Mouse (Mus musculus) erythroblast, embryonic 14.5 days (primary cell): ENCODE measurements around the gene F2rl3. TPM values are rescaled to one million over a fixed set of nuclear protein-coding genes. Genes with fewer than 3 reads are reported as not detected.

Experiments
- H3K27me3 ChIP-seq: 2 replicates; pipeline ENCODE4 v1.6.1; 2012; ENCODE audit warnings: inconsistent platforms; ENCODE audit not compliant: control insufficient read depth
- H3K36me3 ChIP-seq: 2 replicates; pipeline ENCODE4 v1.6.1; 2012; ENCODE audit warnings: mild to moderate bottlenecking, inconsistent platforms; ENCODE audit not compliant: control insufficient read depth
- H3K4me1 ChIP-seq: 2 replicates; pipeline ENCODE4 v1.6.1; 2012; ENCODE audit warnings: inconsistent platforms; ENCODE audit not compliant: control insufficient read depth
- H3K4me3 ChIP-seq: replicated peaks from 2 replicates; pipeline ENCODE3; 2012; ENCODE audit warnings: moderate library complexity, mild to moderate bottlenecking, inconsistent platforms
- H3K9me3 ChIP-seq: 2 replicates; pipeline ENCODE4 v1.6.1; 2012; ENCODE audit warnings: low read length, inconsistent platforms, mixed read lengths; ENCODE audit not compliant: control insufficient read depth
- GATA1 ChIP-seq: IDR thresholded peaks from 2 replicates; pipeline ENCODE4 v1.6.1; 2012; ENCODE audit warnings: low read length, inconsistent platforms, mixed read lengths
- TAL1 ChIP-seq: IDR thresholded peaks from 3 replicates; pipeline ENCODE4 v1.6.1; 2012; ENCODE audit warnings: low read length, inconsistent platforms, mixed read lengths
- polyA plus RNA-seq: library from polyadenylated mRNA; stranded (reverse); fragments of >175 nt; gene quantifications from 2 replicates; pipeline ENCODE4 v1.2.3, GENCODE M21; 2012

Gene F2rl3
- polyA plus RNA-seq, 1 experiment: 0.04 TPM

GRCm38 (mm10) chr8:72749846-72750245 lies 11.8 kb upstream of the F2rl3 start:
- Histone ChIP-seq H3K4me3 (no peak overlapping the region), H3K9me3 (no peaks in the 10 kb centered on the region), H3K36me3 (peaks cover 89% of the 10 kb centered on the region), H3K4me1 (no peaks in the 10 kb centered on the region), H3K27me3 (no peaks in the 10 kb centered on the region)
- no peak for TF ChIP-seq TAL1
- no peak for TF ChIP-seq GATA1

DNA sequence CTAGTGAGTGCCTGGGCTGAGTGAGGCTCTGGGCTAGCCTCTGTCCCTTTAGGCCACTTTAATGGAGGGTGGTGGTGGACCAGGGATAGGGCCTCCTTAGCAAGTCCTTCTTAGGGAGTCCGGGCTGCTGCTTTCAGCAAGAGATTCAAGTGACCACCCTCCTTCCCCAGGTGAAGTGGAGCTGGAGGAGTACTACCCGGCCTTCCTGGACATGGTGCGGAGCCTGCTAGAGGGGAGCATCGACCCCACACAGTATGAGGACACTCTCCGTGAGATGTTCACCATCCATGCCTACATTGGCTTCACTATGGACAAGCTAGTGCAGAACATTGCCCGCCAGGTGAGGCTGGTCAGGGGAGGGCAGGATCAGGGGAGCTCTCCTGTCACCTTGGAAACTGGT lies 11.4 kb upstream of the F2rl3 start:
- Histone ChIP-seq H3K4me3 (no peak overlapping the region), H3K9me3 (no peaks in the 10 kb centered on the region), H3K27me3 (no peaks in the 10 kb centered on the region), H3K36me3 (peaks cover 87% of the 10 kb centered on the region), H3K4me1 (no peaks in the 10 kb centered on the region)
- TF ChIP-seq TAL1: no peak
- no peak for TF ChIP-seq GATA1

DNA sequence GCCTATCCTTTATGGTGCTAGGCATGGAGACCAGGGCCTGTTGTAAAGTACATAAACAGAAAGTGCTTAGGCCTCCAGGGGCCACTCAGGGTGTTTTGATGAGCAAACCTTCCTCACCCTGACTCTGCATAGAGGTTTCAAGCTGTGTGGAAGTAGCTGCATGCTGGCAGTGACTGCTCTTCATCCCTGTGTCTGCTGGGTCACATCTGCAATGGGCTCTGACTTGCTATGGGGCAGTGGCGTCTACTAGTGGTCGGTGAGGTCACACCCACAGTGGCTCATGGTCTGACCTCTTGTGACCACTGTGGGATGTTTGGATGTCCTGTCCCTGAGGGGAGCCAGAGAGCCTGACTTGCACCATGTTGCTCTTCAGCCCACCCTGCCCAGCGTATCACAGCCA lies 10.6 kb upstream of the F2rl3 start:
- no peaks in the 10 kb centered on the region for H3K9me3 ChIP-seq
- no peaks in the 10 kb centered on the region for H3K27me3 ChIP-seq
- TF ChIP-seq TAL1: no peak
- no peak for TF ChIP-seq GATA1
- no peaks in the 10 kb centered on the region for H3K4me1 ChIP-seq
- peaks cover 87% of the 10 kb centered on the region for H3K36me3 ChIP-seq
- no peak overlapping the region for H3K4me3 ChIP-seq

GRCm38 (mm10) chr8:72752289-72752688 lies 9.4 kb upstream of the F2rl3 start:
- Histone ChIP-seq H3K27me3 (no peaks in the 10 kb centered on the region), H3K4me1 (no peaks in the 10 kb centered on the region), H3K4me3 (no peak overlapping the region), H3K9me3 (no peaks in the 10 kb centered on the region), H3K36me3 (peaks cover 87% of the 10 kb centered on the region)
- TF ChIP-seq GATA1 (no peak), TAL1 (no peak)

GRCm38 (mm10) chr8:72753165-72753564 lies 8.5 kb upstream of the F2rl3 start:
- Histone ChIP-seq H3K4me3 (no peak overlapping the region), H3K36me3 (peaks cover 81% of the 10 kb centered on the region), H3K9me3 (no peaks in the 10 kb centered on the region)

GRCm38 (mm10) chr8:72753781-72754180 lies 7.9 kb upstream of the F2rl3 start:
- Histone ChIP-seq H3K9me3 (no peaks in the 10 kb centered on the region), H3K27me3 (no peaks in the 10 kb centered on the region), H3K36me3 (peaks cover 75% of the 10 kb centered on the region), H3K4me3 (no peak overlapping the region), H3K4me1 (no peaks in the 10 kb centered on the region)
- TF ChIP-seq GATA1: no peak
- no peak for TF ChIP-seq TAL1

More at GRCm38 (mm10) chr8:72753165-72753564, 8.5 kb upstream of the F2rl3 start:
- Histone ChIP-seq H3K27me3 (no peaks in the 10 kb centered on the region), H3K4me1 (no peaks in the 10 kb centered on the region)
- TF ChIP-seq TAL1: no peak
- TF ChIP-seq GATA1: no peak

GRCm38 (mm10) chr8:72756031-72756430 lies 5.6 kb upstream of the F2rl3 start:
- Histone ChIP-seq H3K4me1 (no peaks in the 10 kb centered on the region), H3K27me3 (no peaks in the 10 kb centered on the region), H3K36me3 (peaks cover 52% of the 10 kb centered on the region), H3K4me3 (no peak overlapping the region), H3K9me3 (no peaks in the 10 kb centered on the region)
- TF ChIP-seq GATA1 (no peak), TAL1 (no peak)

- Histone ChIP-seq H3K36me3 (peaks cover 46% of the 10 kb centered on the region), H3K27me3 (no peaks in the 10 kb centered on the region), H3K4me1 (no peaks in the 10 kb centered on the region), H3K9me3 (no peaks in the 10 kb centered on the region), H3K4me3 (no peak overlapping the region)
- TF ChIP-seq GATA1: no peak
- TF ChIP-seq TAL1: no peak
These were observed 4.8 kb upstream of the F2rl3 start for GRCm38 (mm10) chr8:72756771-72757390.

DNA sequence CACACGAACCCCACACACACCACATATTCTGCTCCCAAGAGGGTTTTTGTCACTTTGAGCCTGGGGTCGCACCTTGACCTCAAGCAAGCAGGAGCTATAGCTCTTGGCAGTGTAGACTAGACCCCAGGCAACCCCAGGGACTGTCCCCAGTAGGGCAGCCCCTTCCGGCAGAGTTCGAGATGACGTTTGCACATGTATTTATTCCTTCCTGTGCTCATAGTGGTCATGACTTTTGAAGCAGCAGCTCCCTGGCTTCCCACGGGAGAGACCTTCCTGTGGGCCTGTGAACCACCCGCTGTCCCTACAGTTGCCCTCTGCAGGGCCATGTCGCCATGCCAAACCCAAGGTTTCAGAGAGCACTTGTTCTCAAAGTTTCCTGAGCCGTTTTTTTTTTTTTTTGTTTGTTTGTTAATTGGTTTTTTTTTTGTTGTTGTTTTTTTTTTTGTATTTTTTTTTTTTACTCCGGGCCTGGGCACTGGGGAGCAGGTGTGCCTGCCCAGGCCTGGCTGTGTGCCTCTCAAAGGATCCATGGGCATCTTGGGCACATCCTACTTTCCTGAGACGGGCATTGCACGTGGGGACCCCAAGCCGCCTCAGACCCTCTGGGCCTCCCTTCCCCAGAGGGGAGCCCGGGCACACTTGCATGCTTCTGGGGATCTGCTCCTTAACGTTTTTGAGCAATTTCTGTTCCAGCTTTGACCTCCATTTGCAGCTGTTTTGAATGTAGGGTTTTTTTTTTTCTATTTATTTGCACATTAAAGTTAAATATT lies 4.1 kb upstream of the F2rl3 start:
- TF ChIP-seq GATA1: no peak
- TF ChIP-seq TAL1: no peak
- no peaks in the 10 kb centered on the region for H3K4me1 ChIP-seq
- peaks cover 40% of the 10 kb centered on the region for H3K36me3 ChIP-seq
- H3K27me3 ChIP-seq: no peaks in the 10 kb centered on the region
- no peak overlapping the region for H3K4me3 ChIP-seq
- no peaks in the 10 kb centered on the region for H3K9me3 ChIP-seq
